Mouse (Mus musculus) small intestine, adult 2 months (tissue): ENCODE data around the gene Rnf167. TPM values are rescaled to one million over a fixed set of nuclear protein-coding genes. Genes with fewer than 3 reads are reported as not detected.

ENCODE experiments used
- H3K27ac ChIP-seq: fragments of 200-500 bp; 2 replicates; pipeline ENCODE4 v1.5.1; 2012; ENCODE audit warnings: low read depth, low read length, control low read depth, inconsistent platforms; ENCODE audit not compliant: insufficient read depth
- H3K27me3 ChIP-seq: fragments of 200-500 bp; 2 replicates; pipeline ENCODE4 v1.6.1; 2012; ENCODE audit warnings: mild to moderate bottlenecking, moderate library complexity, low read length, inconsistent platforms; ENCODE audit not compliant: control insufficient read depth, insufficient read depth
- H3K36me3 ChIP-seq: fragments of 200-500 bp; 2 replicates; pipeline ENCODE4 v1.6.1; 2012; ENCODE audit warnings: mild to moderate bottlenecking, low read length, control low read depth, inconsistent platforms; ENCODE audit not compliant: control insufficient read depth, insufficient read depth
- H3K4me1 ChIP-seq: fragments of 200-500 bp; 2 replicates; pipeline ENCODE4 v1.6.1; 2012; ENCODE audit warnings: low read length, inconsistent platforms, mixed read lengths; ENCODE audit not compliant: control insufficient read depth, insufficient read depth, insufficient read length
- H3K4me3 ChIP-seq: fragments of 200-500 bp; 2 replicates; pipeline ENCODE4 v1.5.1; 2012; ENCODE audit warnings: low read depth, mild to moderate bottlenecking, control low read depth, inconsistent platforms, low read length, moderate library complexity
- CTCF ChIP-seq: fragments of 200-500 bp; IDR thresholded peaks from 2 replicates; pipeline ENCODE4 v1.5.1; 2012; ENCODE audit warnings: low read depth, mild to moderate bottlenecking, control low read depth, inconsistent platforms, low read length, moderate library complexity, mixed read lengths; ENCODE audit not compliant: insufficient replicate concordance, insufficient read length; ENCODE audit errors: extremely low read depth
- POLR2A ChIP-seq: fragments of 200-500 bp; IDR thresholded peaks from 2 replicates; pipeline ENCODE4 v1.6.1; 2012; ENCODE audit warnings: low read depth, mild to moderate bottlenecking, control low read depth, inconsistent platforms, low read length, moderate library complexity
- WGBS: fragments of 180-500 bp; shearing (Covaris S2); methylation state at CpG from one replicate; pipeline ENCODE4 v1.1.7; 2018; 5-methylcytosine and 5-hydroxymethylcytosine counted together
- polyA plus RNA-seq: library from polyadenylated mRNA; depleted of rRNA; stranded (reverse); fragments of >200 nt; gene quantifications from 2 replicates; pipeline ENCODE4 v1.2.3, GENCODE M21; 2012

Gene Rnf167
- polyA plus RNA-seq, 1 experiment: 114 TPM

- H3K27ac ChIP-seq: peak within 1 kb of the TSS; percentile 96
- H3K4me1 ChIP-seq: peaks cover 4% of the 10 kb centered on the region; the same call in 1 of the 2 replicates
- H3K4me3 ChIP-seq: peak within 1 kb of the TSS; percentile 84
- H3K36me3 ChIP-seq: peaks cover 34% of the 10 kb centered on the region
- no peaks in the 10 kb centered on the region for H3K27me3 ChIP-seq
- WGBS: under 1% methylated on average over 44 of the region's 44 CpGs
- TF ChIP-seq CTCF (no peak), POLR2A (peak; percentile 42)
Measured at GRCm38 (mm10) chr11:70668771-70669505, 21.9 kb downstream of the Rnf167 start, which contains the start of gene Spag7. Spag7 (minus strand) TSS chr11:70669416.

- WGBS: 1% methylated on average over 31 of the region's 31 CpGs
- Histone ChIP-seq H3K36me3 (peaks cover 34% of the 10 kb centered on the region), H3K4me3 (peak overlapping the region; percentile 84), H3K4me1 (peaks cover 4% of the 10 kb centered on the region; the same call in 1 of the 2 replicates), H3K27me3 (no peaks in the 10 kb centered on the region), H3K27ac (peak overlapping the region; percentile 96)
- TF ChIP-seq CTCF (peak; percentile 43; the same call in 1 of the 2 replicates), POLR2A (no peak)
Measured at GRCm38 (mm10) chr11:70669582-70670345, 22.7 kb downstream of the Rnf167 start.

GRCm38 (mm10) chr11:70670483-70670882 lies 23.4 kb downstream of the Rnf167 start:
- Histone ChIP-seq H3K36me3 (peaks cover 33% of the 10 kb centered on the region), H3K4me3 (peak overlapping the region; percentile 84; the same call in 1 of the 2 replicates), H3K4me1 (peaks cover 6% of the 10 kb centered on the region), H3K27me3 (no peaks in the 10 kb centered on the region), H3K27ac (peak overlapping the region; percentile 96; the same call in 1 of the 2 replicates)
- 73% methylated on average over 14 of the region's 14 CpGs for WGBS
- TF ChIP-seq POLR2A (no peak), CTCF (no peak)

GRCm38 (mm10) chr11:70671333-70672047 lies 24.5 kb downstream of the Rnf167 start:
- TF ChIP-seq CTCF (no peak), POLR2A (no peak)
- Histone ChIP-seq H3K36me3 (peaks cover 43% of the 10 kb centered on the region), H3K27me3 (no peaks in the 10 kb centered on the region), H3K27ac (no peak overlapping the region), H3K4me3 (no peak overlapping the region), H3K4me1 (peaks cover 7% of the 10 kb centered on the region)
- WGBS: 81% methylated on average over 16 of the region's 16 CpGs

GRCm38 (mm10) chr11:70674014-70674413 lies 27.0 kb downstream of the Rnf167 start:
- H3K27me3 ChIP-seq: no peaks in the 10 kb centered on the region
- TF ChIP-seq POLR2A (no peak), CTCF (no peak)
- 91% methylated on average over 6 of the region's 6 CpGs for WGBS
- no peak overlapping the region for H3K27ac ChIP-seq
- peaks cover 63% of the 10 kb centered on the region for H3K36me3 ChIP-seq
- peaks cover 3% of the 10 kb centered on the region; the same call in 1 of the 2 replicates for H3K4me1 ChIP-seq
- H3K4me3 ChIP-seq: no peak overlapping the region

GRCm38 (mm10) chr11:70674501-70674900 lies 27.5 kb downstream of the Rnf167 start:
- TF ChIP-seq CTCF (no peak), POLR2A (no peak)
- Histone ChIP-seq H3K4me1 (peaks cover 3% of the 10 kb centered on the region; the same call in 1 of the 2 replicates), H3K27me3 (no peaks in the 10 kb centered on the region), H3K27ac (no peak overlapping the region), H3K36me3 (peaks cover 68% of the 10 kb centered on the region), H3K4me3 (no peak overlapping the region)
- WGBS: 77% methylated on average over 11 of the region's 11 CpGs
